Mouse (Mus musculus): ENCODE measurements at regions not wholly inside any gene's neighbourhood (a gene's known extent, or its start where the extent isn't known, plus 50 kb on each side); places are given as distances from the start of the nearest gene placed in this dataset.

GRCm38 (mm10) chr2:9525910-9526309 is 355.1 kb upstream of the 4930412O13Rik start:
- no peak for DNase-seq (ENCODE audit: low read depth, low spot score)
- H3K9me3 ChIP-seq (replicated peaks; ENCODE audit: insufficient read depth, low read length): no peaks in the 10 kb centered on the region
- H3K27ac ChIP-seq (ENCODE audit: control insufficient read depth, low read depth, low read length): no peak overlapping the region
- no peaks in the 10 kb centered on the region for H3K27me3 ChIP-seq (ENCODE audit: control insufficient read depth in 1 of 2, insufficient read depth in 2 of 2, low read length in 2 of 2)
- no peak for TF ChIP-seq SIN3A (IDR thresholded peaks at IDR 0.05; ENCODE audit: low read length)
- TF ChIP-seq TAL1 (IDR thresholded peaks at IDR 0.05; ENCODE audit: low read length): no peak
- no peak for TF ChIP-seq EP300 (IDR thresholded peaks at IDR 0.05; ENCODE audit: low read depth in 1 of 2, low read length in 2 of 2)
- no peak for TF ChIP-seq RCOR1 (IDR thresholded peaks at IDR 0.05; ENCODE audit: low read depth, low read length)
- no peak for TF ChIP-seq POLR2AphosphoS2 (IDR thresholded peaks at IDR 0.05; ENCODE audit: low read length)
- no peak for TF ChIP-seq ZC3H11A (IDR thresholded peaks at IDR 0.05; ENCODE audit: low read depth, low read length)
- TF ChIP-seq USF2 (IDR thresholded peaks at IDR 0.05; ENCODE audit: borderline replicate concordance in 1 of 2, insufficient read depth in 1 of 2, low read depth in 1 of 2, low read length in 2 of 2): no peak
- TF ChIP-seq RAD21 (IDR thresholded peaks at IDR 0.05; ENCODE audit: low read depth, low read length): no peak
- no peak for TF ChIP-seq ZMIZ1 (IDR thresholded peaks at IDR 0.05; ENCODE audit: low read depth, low read length)
- no peak for TF ChIP-seq CHD2 (IDR thresholded peaks at IDR 0.05; ENCODE audit: low read length)
- no peak for TF ChIP-seq ELF1 (IDR thresholded peaks at IDR 0.05; ENCODE audit: low read depth, low read length)
- no peak for TF ChIP-seq NRF1 (IDR thresholded peaks at IDR 0.05; ENCODE audit: insufficient read depth, low read depth, low read length, poor library complexity, severe bottlenecking)
- no peak for TF ChIP-seq HCFC1 (IDR thresholded peaks at IDR 0.05; ENCODE audit: low read depth, low read length)
- TF ChIP-seq USF1 (IDR thresholded peaks at IDR 0.05; ENCODE audit: low read depth, low read length): no peak
- no peak for TF ChIP-seq GABPA (IDR thresholded peaks at IDR 0.05; ENCODE audit: low read depth, low read length)
- no peak for TF ChIP-seq JUND (IDR thresholded peaks at IDR 0.05; ENCODE audit: low read depth, low read length)
- no peak for TF ChIP-seq GATA1 (IDR thresholded peaks at IDR 0.05; ENCODE audit: low read depth, low read length)
- TF ChIP-seq POLR2AphosphoS5 (IDR thresholded peaks at IDR 0.05; ENCODE audit: borderline replicate concordance, low read depth, low read length): no peak
- TF ChIP-seq TBP (IDR thresholded peaks at IDR 0.05; ENCODE audit: low read depth, low read length): no peak
- no peak overlapping the region for H3K4me3 ChIP-seq (ENCODE audit: control insufficient read depth in 1 of 2, insufficient read depth in 1 of 2, low read depth in 2 of 2, low read length in 2 of 2)
- H3K4me1 ChIP-seq (ENCODE audit: control insufficient read depth in 1 of 2, insufficient read depth in 2 of 2, low read length in 2 of 2): no peaks in the 10 kb centered on the region
- H3K36me3 ChIP-seq (ENCODE audit: control insufficient read depth in 1 of 2, insufficient read depth in 2 of 2, low read length in 2 of 2): no peaks in the 10 kb centered on the region
- no peaks in the 10 kb centered on the region for H3K79me2 ChIP-seq (ENCODE audit: control insufficient read depth, insufficient read depth, low read length, poor library complexity)
- H3K9ac ChIP-seq (ENCODE audit: control insufficient read depth, low read depth, low read length, poor library complexity, severe bottlenecking): no peak overlapping the region

- no peak for TF ChIP-seq ZKSCAN1 (IDR thresholded peaks at IDR 0.05; ENCODE audit: low read depth, low read length)
- no peak for TF ChIP-seq USF1 (IDR thresholded peaks at IDR 0.05; ENCODE audit: low read depth, low read length)
- TF ChIP-seq MAZ (IDR thresholded peaks at IDR 0.05; ENCODE audit: low read depth, low read length): no peak
- TF ChIP-seq MYC (IDR thresholded peaks at IDR 0.05; ENCODE audit: low read depth, low read length): no peak
- TF ChIP-seq TAL1 (IDR thresholded peaks at IDR 0.05; ENCODE audit: low read length): no peak
- TF ChIP-seq ZNF384 (IDR thresholded peaks at IDR 0.05; ENCODE audit: low read depth, low read length): no peak
- no peak for TF ChIP-seq USF2 (IDR thresholded peaks at IDR 0.05; ENCODE audit: borderline replicate concordance in 1 of 2, insufficient read depth in 1 of 2, low read depth in 1 of 2, low read length in 2 of 2)
- TF ChIP-seq MEF2A (IDR thresholded peaks at IDR 0.05; ENCODE audit: extremely low read depth, insufficient replicate concordance, low read depth, low read length, poor library complexity, severe bottlenecking): no peak
- TF ChIP-seq CHD1 (IDR thresholded peaks at IDR 0.05; ENCODE audit: low read depth, low read length): no peak
- no peak for TF ChIP-seq TCF12 (IDR thresholded peaks at IDR 0.05; ENCODE audit: low read depth, low read length)
- no peak for TF ChIP-seq MAFK (IDR thresholded peaks at IDR 0.05; ENCODE audit: borderline replicate concordance, low read depth, low read length)
- no peak for TF ChIP-seq ELF1 (IDR thresholded peaks at IDR 0.05; ENCODE audit: low read depth, low read length)
- no peak for TF ChIP-seq KAT2A (conservative IDR thresholded peaks at IDR 0.05; ENCODE audit: low read depth, low read length)
- Histone ChIP-seq H3K4me3 (ENCODE audit: control insufficient read depth in 1 of 2, insufficient read depth in 1 of 2, low read depth in 2 of 2, low read length in 2 of 2) (no peak overlapping the region), H3K79me2 (ENCODE audit: control insufficient read depth, insufficient read depth, low read length, poor library complexity) (no peaks in the 10 kb centered on the region), H3K27ac (ENCODE audit: control insufficient read depth, low read depth, low read length) (no peak overlapping the region), H3K4me1 (ENCODE audit: control insufficient read depth in 1 of 2, insufficient read depth in 2 of 2, low read length in 2 of 2) (no peaks in the 10 kb centered on the region), H3K9ac (ENCODE audit: control insufficient read depth, low read depth, low read length, poor library complexity, severe bottlenecking) (no peak overlapping the region), H3K27me3 (ENCODE audit: control insufficient read depth in 1 of 2, insufficient read depth in 2 of 2, low read length in 2 of 2) (no peaks in the 10 kb centered on the region), H3K36me3 (ENCODE audit: control insufficient read depth in 1 of 2, insufficient read depth in 2 of 2, low read length in 2 of 2) (no peaks in the 10 kb centered on the region), H3K9me3 (replicated peaks; ENCODE audit: insufficient read depth, low read length) (no peaks in the 10 kb centered on the region)
- no peak for DNase-seq (ENCODE audit: low read depth, low spot score)
Observed at GRCm38 (mm10) chr2:9535141-9535658, 345.9 kb upstream of the 4930412O13Rik start.
